Mouse (Mus musculus) small intestine, adult 2 months (tissue): ENCODE measurements around the gene Arrb1. TPM values are rescaled to one million over a fixed set of nuclear protein-coding genes. Genes with fewer than 3 reads are reported as not detected.

Source experiments
- H3K27ac ChIP-seq: fragments of 200-500 bp; 2 replicates; pipeline ENCODE4 v1.5.1; 2012; ENCODE audit warnings: low read depth, low read length, control low read depth, inconsistent platforms; ENCODE audit not compliant: insufficient read depth
- H3K27me3 ChIP-seq: fragments of 200-500 bp; 2 replicates; pipeline ENCODE4 v1.6.1; 2012; ENCODE audit warnings: mild to moderate bottlenecking, moderate library complexity, low read length, inconsistent platforms; ENCODE audit not compliant: control insufficient read depth, insufficient read depth
- H3K36me3 ChIP-seq: fragments of 200-500 bp; 2 replicates; pipeline ENCODE4 v1.6.1; 2012; ENCODE audit warnings: mild to moderate bottlenecking, low read length, control low read depth, inconsistent platforms; ENCODE audit not compliant: control insufficient read depth, insufficient read depth
- H3K4me1 ChIP-seq: fragments of 200-500 bp; 2 replicates; pipeline ENCODE4 v1.6.1; 2012; ENCODE audit warnings: low read length, inconsistent platforms, mixed read lengths; ENCODE audit not compliant: control insufficient read depth, insufficient read depth, insufficient read length
- H3K4me3 ChIP-seq: fragments of 200-500 bp; 2 replicates; pipeline ENCODE4 v1.5.1; 2012; ENCODE audit warnings: low read depth, mild to moderate bottlenecking, control low read depth, inconsistent platforms, low read length, moderate library complexity
- CTCF ChIP-seq: fragments of 200-500 bp; IDR thresholded peaks from 2 replicates; pipeline ENCODE4 v1.5.1; 2012; ENCODE audit warnings: low read depth, mild to moderate bottlenecking, control low read depth, inconsistent platforms, low read length, moderate library complexity, mixed read lengths; ENCODE audit not compliant: insufficient replicate concordance, insufficient read length; ENCODE audit errors: extremely low read depth
- POLR2A ChIP-seq: fragments of 200-500 bp; IDR thresholded peaks from 2 replicates; pipeline ENCODE4 v1.6.1; 2012; ENCODE audit warnings: low read depth, mild to moderate bottlenecking, control low read depth, inconsistent platforms, low read length, moderate library complexity
- WGBS: fragments of 180-500 bp; shearing (Covaris S2); methylation state at CpG from one replicate; pipeline ENCODE4 v1.1.7; 2018; 5-methylcytosine and 5-hydroxymethylcytosine counted together
- polyA plus RNA-seq: library from polyadenylated mRNA; depleted of rRNA; stranded (reverse); fragments of >200 nt; gene quantifications from 2 replicates; pipeline ENCODE4 v1.2.3, GENCODE M21; 2012

Gene Arrb1
- polyA plus RNA-seq, 1 experiment, result 66.7 TPM

DNA sequence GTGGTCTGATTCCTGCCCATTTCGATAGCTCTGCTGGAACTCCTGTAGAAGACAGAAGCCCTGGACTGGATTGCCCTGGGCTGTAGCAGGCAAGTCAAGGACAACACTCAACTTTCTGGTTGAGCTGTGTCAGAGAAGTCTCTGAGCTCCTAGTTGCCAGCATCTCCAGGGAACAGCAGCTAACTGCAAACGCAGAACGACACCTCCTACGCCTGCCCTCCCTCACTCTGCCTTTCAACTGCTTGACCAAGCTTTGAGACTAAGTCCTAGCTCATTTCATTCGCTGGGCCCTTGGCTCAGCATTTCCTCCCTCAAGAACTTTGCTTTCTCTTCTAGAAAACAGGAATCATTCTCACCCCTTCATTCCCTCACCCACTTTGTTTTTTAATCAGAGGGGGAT is 5.9 kb upstream of the Arrb1 start:
- TF ChIP-seq POLR2A, result no peak
- no peak for TF ChIP-seq CTCF
- no peak overlapping the region for H3K27ac ChIP-seq
- 77% methylated on average over 5 of the region's 5 CpGs for WGBS
- H3K27me3 ChIP-seq, result no peaks in the 10 kb centered on the region
- no peaks in the 10 kb centered on the region for H3K36me3 ChIP-seq
- H3K4me1 ChIP-seq, result peaks cover 30% of the 10 kb centered on the region
- no peak overlapping the region for H3K4me3 ChIP-seq

DNA sequence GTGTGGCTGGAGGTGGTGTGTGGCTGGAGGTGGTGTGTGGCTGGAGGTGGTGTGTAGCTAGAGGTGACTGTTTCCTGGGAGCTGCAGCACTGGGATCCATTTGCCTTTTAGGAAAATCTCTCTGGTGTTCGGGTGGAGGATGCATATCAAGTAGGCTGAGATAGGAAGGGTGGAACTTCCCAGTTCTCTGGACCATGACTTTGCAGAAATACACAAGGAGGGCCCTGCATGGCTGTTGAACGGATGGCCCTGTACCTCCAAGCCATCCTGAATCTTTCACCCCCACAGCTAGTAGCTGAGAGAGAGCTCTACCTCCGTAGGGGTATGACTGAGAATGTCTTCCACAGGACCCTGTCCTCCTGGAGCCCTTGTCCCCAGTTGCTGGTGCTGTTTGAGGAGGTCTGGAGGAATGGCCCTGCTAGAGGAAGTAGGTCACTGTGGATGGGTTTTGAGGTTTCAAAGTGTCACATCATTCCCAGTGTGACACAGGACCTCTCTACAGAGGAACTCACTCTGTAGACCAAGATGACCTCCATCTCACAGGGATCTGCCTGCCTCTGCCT is 3.8 kb upstream of the Arrb1 start:
- H3K27ac ChIP-seq, result peak overlapping the region; percentile 63
- no peaks in the 10 kb centered on the region for H3K27me3 ChIP-seq
- WGBS, result 52% methylated on average over 3 of the region's 3 CpGs

DNA sequence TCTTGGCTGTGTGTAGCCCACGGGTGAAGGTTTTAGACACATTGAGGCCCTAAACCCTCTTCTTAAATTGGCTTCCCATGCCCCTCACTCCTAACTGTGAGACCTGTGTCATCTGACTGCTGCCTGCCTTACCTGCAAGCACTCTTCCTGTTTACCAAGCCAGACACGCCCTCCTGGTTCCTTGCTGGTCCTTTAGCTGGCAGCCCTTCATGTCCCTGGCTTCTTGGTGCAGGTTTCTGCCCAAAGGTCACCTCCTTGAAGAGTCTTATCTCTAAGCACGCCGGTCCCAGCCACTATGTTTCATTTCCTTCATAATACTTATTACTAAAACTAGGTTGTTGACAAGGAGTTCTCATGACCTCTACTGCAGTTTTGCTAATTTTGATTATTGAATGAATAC is 2.7 kb upstream of the Arrb1 start:
- no peak overlapping the region for H3K4me3 ChIP-seq
- H3K27ac ChIP-seq, result peak overlapping the region; percentile 77
- WGBS, result 19% methylated on average over 4 of the region's 4 CpGs
- no peaks in the 10 kb centered on the region for H3K36me3 ChIP-seq
- H3K4me1 ChIP-seq, result peaks cover 45% of the 10 kb centered on the region
- no peak for TF ChIP-seq CTCF
- no peak for TF ChIP-seq POLR2A
- H3K27me3 ChIP-seq, result no peaks in the 10 kb centered on the region

More for the DNA sequence above, 3.8 kb upstream of the Arrb1 start:
- Histone ChIP-seq H3K4me1 (peaks cover 37% of the 10 kb centered on the region), H3K4me3 (no peak overlapping the region), H3K36me3 (no peaks in the 10 kb centered on the region)
- no peak for TF ChIP-seq CTCF
- no peak for TF ChIP-seq POLR2A

DNA sequence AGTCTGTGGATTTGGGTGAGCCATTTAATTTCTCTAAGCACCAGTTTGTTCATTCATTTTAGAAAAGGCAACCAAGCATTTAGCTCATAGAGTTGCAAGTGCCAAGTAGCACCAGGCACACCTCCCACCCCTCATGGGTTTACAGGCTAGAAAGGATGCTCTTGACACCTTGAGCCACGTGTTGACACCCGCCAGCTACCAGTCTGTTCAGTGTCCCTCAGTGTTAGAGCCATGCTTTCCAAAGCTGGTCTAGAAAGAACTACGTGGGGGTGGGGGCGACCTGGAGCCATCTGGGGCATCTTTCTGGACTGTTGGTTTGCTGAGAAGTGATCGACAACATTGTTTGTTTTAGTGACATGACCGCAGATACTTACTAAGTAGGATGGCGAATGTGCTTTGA is 1.7 kb upstream of the Arrb1 start:
- H3K27me3 ChIP-seq, result no peaks in the 10 kb centered on the region
- no peak overlapping the region for H3K4me3 ChIP-seq
- WGBS, result 87% methylated on average over 7 of the region's 7 CpGs
- H3K27ac ChIP-seq, result no peak overlapping the region
- no peak for TF ChIP-seq CTCF
- TF ChIP-seq POLR2A, result no peak
- H3K4me1 ChIP-seq, result peaks cover 50% of the 10 kb centered on the region
- H3K36me3 ChIP-seq, result no peaks in the 10 kb centered on the region

DNA sequence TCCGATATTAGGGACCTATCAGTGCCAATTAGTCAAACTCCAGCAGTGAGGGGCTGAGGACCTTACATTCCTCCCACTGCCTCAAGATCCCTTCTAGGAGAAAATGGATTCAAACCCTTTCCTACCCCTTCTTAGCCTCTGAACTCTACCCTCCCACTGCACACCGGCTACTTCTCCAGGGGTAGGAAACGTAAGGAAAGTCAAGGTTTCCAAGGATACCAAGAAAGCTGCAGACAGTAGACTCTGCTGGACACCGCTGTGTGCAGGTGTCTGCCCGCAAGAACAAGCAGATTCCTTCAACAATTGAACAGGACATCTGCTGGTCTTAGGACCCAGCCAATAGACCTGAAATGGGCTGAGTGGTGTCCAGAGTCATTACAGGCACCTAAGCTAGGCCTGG is 765 bp upstream of the Arrb1 start:
- peak overlapping the region; percentile 14 for H3K27ac ChIP-seq
- WGBS, result 63% methylated on average over 5 of the region's 5 CpGs
- no peaks in the 10 kb centered on the region for H3K27me3 ChIP-seq
- peaks cover 51% of the 10 kb centered on the region for H3K4me1 ChIP-seq
- no peaks in the 10 kb centered on the region for H3K36me3 ChIP-seq
- TF ChIP-seq POLR2A, result no peak
- TF ChIP-seq CTCF, result no peak
- no peak overlapping the region for H3K4me3 ChIP-seq

DNA sequence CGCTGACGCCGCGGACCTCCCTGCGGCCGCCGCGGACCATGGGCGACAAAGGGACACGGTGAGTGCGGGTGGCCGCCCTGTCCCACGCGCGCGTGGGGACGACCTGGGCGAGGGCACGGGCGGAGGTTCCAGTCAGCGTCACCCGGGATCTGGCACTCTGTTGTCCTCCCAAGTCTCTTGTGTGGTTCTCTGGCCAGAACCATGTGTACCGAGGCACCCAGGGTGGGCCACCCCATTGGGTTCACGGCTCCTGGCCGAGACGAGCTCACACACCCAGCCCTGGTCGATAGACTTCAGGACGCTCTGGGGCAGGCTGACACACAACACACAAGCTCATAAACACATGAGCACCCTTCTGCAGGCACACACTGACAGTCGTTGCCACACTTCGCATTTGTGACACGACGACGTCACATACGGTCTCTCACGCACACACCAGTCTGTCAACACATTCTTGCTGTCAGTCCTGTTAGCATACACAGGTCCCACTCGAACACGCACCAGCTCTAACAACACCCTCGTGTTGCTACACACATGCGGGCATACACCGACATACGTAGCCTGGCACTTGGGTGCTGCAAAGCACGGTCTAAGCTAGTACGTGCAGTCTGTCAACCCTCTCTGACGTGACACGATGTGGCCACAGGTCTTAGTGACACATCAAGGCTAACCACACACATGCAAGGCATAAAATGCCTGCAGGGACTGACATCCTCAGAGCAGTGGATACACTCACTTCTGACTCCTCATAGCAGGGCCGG is 655 bp downstream of the Arrb1 start:
- Histone ChIP-seq H3K4me1 (peaks cover 54% of the 10 kb centered on the region), H3K27me3 (no peaks in the 10 kb centered on the region), H3K36me3 (no peaks in the 10 kb centered on the region), H3K27ac (peak overlapping the region; percentile 94), H3K4me3 (peak overlapping the region; percentile 91)
- TF ChIP-seq POLR2A (no peak), CTCF (no peak)
- WGBS, result 2% methylated on average over 46 of the region's 46 CpGs

DNA sequence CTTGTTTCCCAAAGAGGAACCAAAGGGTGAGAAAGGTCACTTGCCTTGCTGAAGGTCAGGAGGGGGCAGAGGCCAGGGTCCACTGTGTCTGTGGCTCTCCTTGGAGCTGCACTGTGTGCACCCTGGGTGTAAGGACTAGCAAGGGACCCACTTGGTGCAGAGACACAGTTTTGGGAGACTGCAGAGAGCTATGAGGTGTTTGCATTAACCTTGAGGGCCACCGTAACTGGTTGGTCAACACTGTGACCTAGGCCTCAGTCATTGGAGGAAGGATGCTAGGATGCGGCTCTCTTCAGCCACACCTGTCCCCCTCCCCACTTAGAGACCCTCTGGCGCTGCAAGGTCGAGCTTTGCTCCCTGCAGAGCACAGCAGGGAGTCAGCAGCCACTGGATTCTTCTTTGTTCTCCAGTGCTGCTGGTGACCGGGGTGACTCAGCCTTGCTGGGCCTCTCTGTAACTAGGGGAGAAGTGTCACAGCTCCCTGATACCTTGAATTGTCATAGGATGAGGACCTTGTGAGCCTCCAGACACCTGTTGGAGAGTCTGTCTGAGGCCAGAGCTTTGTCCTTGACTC is 2.0 kb downstream of the Arrb1 start:
- peak overlapping the region; percentile 27 for H3K4me3 ChIP-seq
- TF ChIP-seq POLR2A (no peak), CTCF (no peak)
- H3K4me1 ChIP-seq, result peaks cover 44% of the 10 kb centered on the region
- H3K36me3 ChIP-seq, result no peaks in the 10 kb centered on the region
- no peak overlapping the region for H3K27ac ChIP-seq
- H3K27me3 ChIP-seq, result no peaks in the 10 kb centered on the region
- WGBS, result 46% methylated on average over 5 of the region's 5 CpGs
